Mouse (Mus musculus): ENCODE results near the gene Lrrc59. TPM values are rescaled to one million over a fixed set of nuclear protein-coding genes. Genes with fewer than 3 reads are reported as not detected.

Gene Lrrc59
- total and polyA plus RNA-seq, 3 experiments = 324 to 493 (median 325) TPM

GRCm38 (mm10) chr11:94681640-94682039, 52.1 kb downstream of the Lrrc59 start:
- H3K4me1 ChIP-seq (ENCODE audit: control insufficient read depth in 1 of 2, insufficient read depth in 2 of 2) = peaks cover 4 to 21% of the 10 kb centered on the region in 2 experiments
- H3K4me2 ChIP-seq (ENCODE audit: insufficient read depth, low read depth, poor library complexity, severe bottlenecking) = no peak overlapping the region
- in situ Hi-C loops (cut with MboI; ENCODE audit: low pct_ligation_motif_present, low pct_unique_long_range_greater_than_20kb, low sequenced_read_pairs) = no loop called here
- no peaks in the 10 kb centered on the region for H3K27me3 ChIP-seq (replicated peaks)
- H3K9ac ChIP-seq (ENCODE audit: insufficient read depth, low read depth) = no peak overlapping the region
- H3K27ac ChIP-seq (ENCODE audit: insufficient read depth, low read depth) = no peak overlapping the region
- no peak for DNase-seq (ENCODE audit: extremely low read depth)
- no peak overlapping the region for H3K4me3 ChIP-seq (replicated peaks in 1 of 3; ENCODE audit: low read depth in 2 of 3, low read length in 2 of 3, poor library complexity in 1 of 3)
- TF ChIP-seq ZNF384 (IDR thresholded peaks at IDR 0.05; ENCODE audit: low read depth, low read length) (peak; percentile 69), UBTF (IDR thresholded peaks at IDR 0.05; ENCODE audit: low read depth, low read length) (no peak)
- dilution Hi-C loops (cut with MboI; ENCODE audit: extremely low pct_ligation_motif_present, extremely low pct_unique_long_range_greater_than_20kb, low sequenced_read_pairs) = no loop called here
- peaks cover 2% of the 10 kb centered on the region for H3K9me3 ChIP-seq (replicated peaks; ENCODE audit: low read length)
- no peaks in the 10 kb centered on the region for H3K36me3 ChIP-seq (replicated peaks in 1 of 2; ENCODE audit: control insufficient read depth in 1 of 2, insufficient read depth in 1 of 2, low read length in 1 of 2)
- H3K79me2 ChIP-seq (replicated peaks; ENCODE audit: control insufficient read depth, extremely low read depth, insufficient read depth, poor library complexity, severe bottlenecking) = no peaks in the 10 kb centered on the region

- no peak overlapping the region for H3K4me3 ChIP-seq (replicated peaks in 1 of 3; ENCODE audit: low read depth in 2 of 3, low read length in 2 of 3, poor library complexity in 1 of 3)
- no peaks in the 10 kb centered on the region for H3K36me3 ChIP-seq (replicated peaks in 1 of 2; ENCODE audit: control insufficient read depth in 1 of 2, insufficient read depth in 1 of 2, low read length in 1 of 2)
- H3K9ac ChIP-seq (ENCODE audit: insufficient read depth, low read depth) = no peak overlapping the region
- DNase-seq (ENCODE audit: extremely low read depth) = no peak
- no peak overlapping the region for H3K4me2 ChIP-seq (ENCODE audit: insufficient read depth, low read depth, poor library complexity, severe bottlenecking)
- H3K27me3 ChIP-seq (replicated peaks) = no peaks in the 10 kb centered on the region
- H3K79me2 ChIP-seq (replicated peaks; ENCODE audit: control insufficient read depth, extremely low read depth, insufficient read depth, poor library complexity, severe bottlenecking) = no peaks in the 10 kb centered on the region
- TF ChIP-seq BHLHE40 (IDR thresholded peaks at IDR 0.05; ENCODE audit: low read depth, low read length) (no peak), RCOR1 (conservative IDR thresholded peaks at IDR 0.05; ENCODE audit: low read depth, low read length) (no peak), ZMIZ1 (IDR thresholded peaks at IDR 0.05; ENCODE audit: low read depth, low read length) (no peak), CTCF (conservative IDR thresholded peaks at IDR 0.05 in 1 of 2, IDR thresholded peaks at IDR 0.05 in 1 of 2; ENCODE audit: low read depth in 2 of 2, low read length in 2 of 2) (no peak), E2F4 (IDR thresholded peaks at IDR 0.05; ENCODE audit: insufficient replicate concordance, low read depth, low read length) (no peak), EP300 (IDR thresholded peaks at IDR 0.05; ENCODE audit: low read length) (no peak), MAZ (IDR thresholded peaks at IDR 0.05; ENCODE audit: low read depth, low read length) (no peak), NELFE (IDR thresholded peaks at IDR 0.05; ENCODE audit: low read depth, low read length) (no peak), ELF1 (IDR thresholded peaks at IDR 0.05; ENCODE audit: low read depth, low read length) (no peak), UBTF (IDR thresholded peaks at IDR 0.05; ENCODE audit: low read depth, low read length) (no peak), CHD2 (IDR thresholded peaks at IDR 0.05; ENCODE audit: low read length) (no peak)
- in situ Hi-C loops (cut with MboI; ENCODE audit: low pct_ligation_motif_present, low pct_unique_long_range_greater_than_20kb, low sequenced_read_pairs) (no loop called here), dilution Hi-C loops (cut with MboI; ENCODE audit: extremely low pct_ligation_motif_present, extremely low pct_unique_long_range_greater_than_20kb, low sequenced_read_pairs) (no loop called here)
- no peak overlapping the region for H3K27ac ChIP-seq (ENCODE audit: insufficient read depth, low read depth)
- H3K4me1 ChIP-seq (ENCODE audit: control insufficient read depth in 1 of 2, insufficient read depth in 2 of 2) = peaks cover 4 to 25% of the 10 kb centered on the region in 2 experiments
- peaks cover 2% of the 10 kb centered on the region for H3K9me3 ChIP-seq (replicated peaks; ENCODE audit: low read length)
These were observed 52.9 kb downstream of the Lrrc59 start for GRCm38 (mm10) chr11:94682427-94682826.

GRCm38 (mm10) chr11:94687178-94687577, 57.6 kb downstream of the Lrrc59 start:
- Histone ChIP-seq H3K27me3 (replicated peaks) (no peaks in the 10 kb centered on the region), H3K27ac (ENCODE audit: insufficient read depth, low read depth) (no peak overlapping the region), H3K4me2 (ENCODE audit: insufficient read depth, low read depth, poor library complexity, severe bottlenecking) (no peak overlapping the region), H3K9me3 (replicated peaks; ENCODE audit: low read length) (no peaks in the 10 kb centered on the region), H3K9ac (ENCODE audit: insufficient read depth, low read depth) (no peak overlapping the region), H3K36me3 (replicated peaks in 1 of 2; ENCODE audit: control insufficient read depth in 1 of 2, insufficient read depth in 1 of 2, low read length in 1 of 2) (no peaks in the 10 kb centered on the region), H3K4me1 (ENCODE audit: control insufficient read depth in 1 of 2, insufficient read depth in 2 of 2) (peaks cover 8 to 37% of the 10 kb centered on the region in 2 experiments), H3K79me2 (replicated peaks; ENCODE audit: control insufficient read depth, extremely low read depth, insufficient read depth, poor library complexity, severe bottlenecking) (no peaks in the 10 kb centered on the region), H3K4me3 (replicated peaks in 1 of 3; ENCODE audit: low read depth in 2 of 3, low read length in 2 of 3, poor library complexity in 1 of 3) (no peak overlapping the region)
- TF ChIP-seq KAT2A (IDR thresholded peaks at IDR 0.05; ENCODE audit: insufficient replicate concordance, low read length) = no peak
- in situ Hi-C loops (cut with MboI; ENCODE audit: low pct_ligation_motif_present, low pct_unique_long_range_greater_than_20kb, low sequenced_read_pairs) (no loop called here), dilution Hi-C loops (cut with MboI; ENCODE audit: extremely low pct_ligation_motif_present, extremely low pct_unique_long_range_greater_than_20kb, low sequenced_read_pairs) (no loop called here)
- no peak for DNase-seq (ENCODE audit: extremely low read depth)
